Mouse (Mus musculus) heart, postnatal 0 days (tissue): ENCODE results near the gene Kbtbd2. TPM values are rescaled to one million over a fixed set of nuclear protein-coding genes. Genes with fewer than 3 reads are reported as not detected.

ENCODE experiments used
- ATAC-seq: fragments of 200-750 bp; cut with Nextera tagmentation; 2 replicates; pipeline ENCODE4 v1.8.0; 2017; ENCODE audit warnings: low read depth, moderate number of reproducible peaks, moderate library complexity; ENCODE audit not compliant: insufficient read depth
- DNase-seq: peaks from one replicate; pipeline ENCODE4 v3.0.0-alpha.2; 2016; ENCODE audit warnings: low spot score
- H3K27ac ChIP-seq: fragments of 300-500 bp; sonication (generic); 2 replicates; pipeline ENCODE4 v1.5.1; 2014; ENCODE audit warnings: low read depth, mild to moderate bottlenecking
- H3K27me3 ChIP-seq: fragments of 300-500 bp; sonication (generic); 2 replicates; pipeline ENCODE4 v1.6.1; 2014; ENCODE audit warnings: low read length, mixed read lengths; ENCODE audit not compliant: control insufficient read depth, insufficient read depth
- H3K36me3 ChIP-seq: fragments of 300-500 bp; sonication (generic); replicated peaks from 2 replicates; pipeline ENCODE4 v1.6.1; 2014; ENCODE audit warnings: low read length, mixed read lengths; ENCODE audit not compliant: control insufficient read depth, insufficient read depth
- H3K4me1 ChIP-seq: fragments of 300-500 bp; sonication (generic); 2 replicates; pipeline ENCODE4 v1.6.1; 2014; ENCODE audit warnings: antibody characterized with exemption; ENCODE audit not compliant: control insufficient read depth, insufficient read depth
- H3K4me2 ChIP-seq: fragments of 300-500 bp; sonication (generic); 2 replicates; pipeline ENCODE4 v1.6.1; 2014; ENCODE audit warnings: low read depth, mild to moderate bottlenecking, low read length, moderate library complexity
- H3K4me3 ChIP-seq: fragments of 300-500 bp; sonication (generic); 2 replicates; pipeline ENCODE4 v1.5.1; 2014; ENCODE audit warnings: low read depth, low read length
- H3K9ac ChIP-seq: fragments of 300-500 bp; sonication (generic); replicated peaks from 2 replicates; pipeline ENCODE4 v1.6.1; 2014; ENCODE audit warnings: low read depth, low read length, mixed read lengths
- H3K9me3 ChIP-seq: fragments of 300-500 bp; sonication (generic); replicated peaks from 2 replicates; pipeline ENCODE4 v1.6.1; 2016; ENCODE audit warnings: low read length; ENCODE audit not compliant: control insufficient read depth
- CTCF ChIP-seq: IDR thresholded peaks from 2 replicates; pipeline ENCODE4 v1.5.1; 2016; ENCODE audit warnings: antibody characterized with exemption, control low read depth, low read depth
- EP300 ChIP-seq: IDR thresholded peaks from 2 replicates; pipeline ENCODE4 v1.6.1; 2016; ENCODE audit warnings: antibody characterized with exemption, low read depth
- WGBS: fragments of 180-500 bp; shearing (Covaris S2); extraction: QIAGEN DNeasy Blood & Tissue Kit; methylation state at CpG from one replicate; pipeline ENCODE4 v1.1.7; 2014; 5-methylcytosine and 5-hydroxymethylcytosine counted together
- polyA plus RNA-seq: library from polyadenylated mRNA; unstranded; fragments of >200 nt; fragmentation: Nextera tagmentation; extraction: Ambion mirVana; gene quantifications from 2 replicates; pipeline ENCODE4 v1.2.1, GENCODE M21; 2015
- total RNA-seq: library from RNA; depleted of rRNA; stranded (reverse); fragments of >200 nt; gene quantifications from 2 replicates; pipeline ENCODE4 v1.2.3, GENCODE M21; 2014; ENCODE audit warnings: low replicate concordance

The Kbtbd2 gene
- total and polyA plus RNA-seq, 2 experiments from 2014 or later, result 17.0 to 37.2 TPM

- ATAC-seq, result no peak
- no peak overlapping the region for H3K27ac ChIP-seq
- peaks cover 28% of the 10 kb centered on the region for H3K36me3 ChIP-seq
- H3K4me2 ChIP-seq, result no peak overlapping the region
- no peak overlapping the region for H3K4me3 ChIP-seq
- WGBS, result 82% methylated on average over 10 of the region's 10 CpGs
- no peak overlapping the region for H3K9ac ChIP-seq
- H3K27me3 ChIP-seq, result no peaks in the 10 kb centered on the region
- TF ChIP-seq EP300 (no peak), CTCF (0 out of 2 replicates have a peak, but pooled peaks have one; percentile 7)
- no peak for DNase-seq
- H3K9me3 ChIP-seq, result no peaks in the 10 kb centered on the region
- H3K4me1 ChIP-seq, result peaks cover 5% of the 10 kb centered on the region; the same call in 1 of the 2 replicates
Measured at GRCm38 (mm10) chr6:56835532-56835931, 37.9 kb upstream of the Kbtbd2 start.

- Histone ChIP-seq H3K27me3 (no peaks in the 10 kb centered on the region), H3K9me3 (no peaks in the 10 kb centered on the region), H3K9ac (no peak overlapping the region), H3K27ac (no peak overlapping the region), H3K36me3 (peaks cover 25% of the 10 kb centered on the region), H3K4me1 (peaks cover 5% of the 10 kb centered on the region; the same call in 1 of the 2 replicates), H3K4me2 (no peak overlapping the region), H3K4me3 (no peak overlapping the region)
- WGBS, result 71% methylated on average over 5 of the region's 5 CpGs
- TF ChIP-seq CTCF, result no peak
- no peak for TF ChIP-seq EP300
- no peak for ATAC-seq
- DNase-seq, result no peak
Measured at GRCm38 (mm10) chr6:56834769-56835168, 37.2 kb upstream of the Kbtbd2 start.

DNA sequence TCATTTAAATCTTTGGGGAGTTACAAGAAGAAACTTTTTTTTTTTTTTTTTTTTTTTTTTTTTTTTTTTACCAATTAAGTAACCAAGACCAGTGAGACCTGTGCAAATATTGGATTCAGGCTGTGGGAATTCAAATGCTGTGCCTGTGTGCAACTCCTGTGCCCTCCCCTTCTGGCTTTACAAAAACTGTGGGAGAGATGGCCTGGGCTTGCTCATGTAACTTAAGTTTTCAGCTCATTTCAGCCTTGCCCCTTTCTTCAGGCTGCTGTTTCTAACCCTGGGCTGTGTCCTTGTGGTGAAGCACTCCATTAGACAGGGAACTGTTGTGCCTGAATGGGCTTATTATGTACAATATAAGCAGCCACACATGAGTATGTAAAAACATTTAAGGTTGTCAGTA is 35.2 kb upstream of the Kbtbd2 start:
- H3K4me3 ChIP-seq, result peak overlapping the region; percentile 73
- H3K4me1 ChIP-seq, result peaks cover 5% of the 10 kb centered on the region; the same call in 1 of the 2 replicates
- H3K9ac ChIP-seq, result no peak overlapping the region; the same call in 1 of the 2 replicates
- TF ChIP-seq CTCF (no peak), EP300 (no peak)
- DNase-seq (no peak), ATAC-seq (no peak)
- no peaks in the 10 kb centered on the region for H3K27me3 ChIP-seq
- H3K4me2 ChIP-seq, result peak overlapping the region; percentile 78
- no peak overlapping the region for H3K27ac ChIP-seq
- H3K36me3 ChIP-seq, result peaks cover 22% of the 10 kb centered on the region
- no peaks in the 10 kb centered on the region for H3K9me3 ChIP-seq

GRCm38 (mm10) chr6:56832407-56832796 is 34.8 kb upstream of the Kbtbd2 start:
- peak overlapping the region; percentile 92 for H3K27ac ChIP-seq
- peak; percentile 12 for DNase-seq
- no peaks in the 10 kb centered on the region for H3K27me3 ChIP-seq
- H3K4me1 ChIP-seq, result peaks cover 5% of the 10 kb centered on the region; the same call in 1 of the 2 replicates
- WGBS, result 3% methylated on average over 15 of the region's 15 CpGs
- no peak for TF ChIP-seq CTCF
- TF ChIP-seq EP300, result no peak
- H3K4me3 ChIP-seq, result peak overlapping the region; percentile 73
- peak overlapping the region; percentile 69 for H3K9ac ChIP-seq
- peaks cover 20% of the 10 kb centered on the region for H3K36me3 ChIP-seq
- no peaks in the 10 kb centered on the region for H3K9me3 ChIP-seq
- no peak for ATAC-seq
- peak overlapping the region; percentile 78 for H3K4me2 ChIP-seq

DNA sequence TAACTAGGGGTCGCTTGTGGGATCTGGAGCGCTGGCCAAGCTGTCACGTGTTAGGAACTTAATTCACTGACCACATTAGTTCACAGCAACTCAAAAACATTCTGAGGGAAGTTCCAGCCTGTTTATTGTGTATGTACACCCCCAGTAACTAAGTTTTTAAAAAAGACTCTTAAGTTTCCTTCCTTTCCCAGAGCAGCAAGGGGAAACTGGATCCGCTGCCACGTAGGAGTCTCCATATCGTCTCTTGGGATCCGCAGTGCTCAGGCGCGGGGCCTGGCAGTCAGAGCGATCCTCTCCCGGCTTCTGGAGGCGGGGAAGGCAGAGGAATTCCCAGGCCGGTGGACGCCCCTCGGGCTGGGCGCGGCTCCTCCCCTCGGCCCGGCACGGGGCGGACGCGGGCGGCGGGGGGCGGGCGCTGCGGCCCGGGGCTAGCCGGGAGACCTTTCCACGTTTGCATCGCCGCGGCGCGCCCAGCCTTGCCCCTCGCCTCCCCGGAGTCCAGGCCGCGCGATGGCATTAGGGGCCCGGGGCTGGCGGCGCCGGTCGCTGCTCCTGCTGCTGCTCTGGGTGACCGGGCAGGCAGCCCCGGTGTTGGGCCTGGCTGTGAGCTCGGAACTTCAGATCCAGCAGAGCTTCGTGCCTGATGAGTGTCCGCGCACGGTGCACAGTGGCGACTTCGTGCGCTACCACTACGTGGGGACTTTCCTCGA is 34.2 kb upstream of the Kbtbd2 start, which contains the start of gene Fkbp9:
TSS of gene Fkbp9 (plus strand) at position 363 of the 710 bp plus-strand sequence.
- TF ChIP-seq EP300, result no peak
- TF ChIP-seq CTCF, result no peak
- H3K27ac ChIP-seq, result peak within 1 kb of the TSS; percentile 92
- H3K4me2 ChIP-seq, result peak within 1 kb of the TSS; percentile 78
- H3K27me3 ChIP-seq, result no peaks in the 10 kb centered on the region
- peak within 1 kb of the TSS; percentile 69 for H3K9ac ChIP-seq
- no peaks in the 10 kb centered on the region for H3K9me3 ChIP-seq
- peak; percentile 92 for DNase-seq
- H3K36me3 ChIP-seq, result peaks cover 14% of the 10 kb centered on the region
- under 1% methylated on average over 49 of the region's 58 CpGs for WGBS
- H3K4me1 ChIP-seq, result peaks cover 5% of the 10 kb centered on the region; the same call in 1 of the 2 replicates
- H3K4me3 ChIP-seq, result peak within 1 kb of the TSS; percentile 73
- ATAC-seq, result peak; percentile 99
